Mouse (Mus musculus): ENCODE data around the gene Rab26.

The Rab26 gene

GRCm38 (mm10) chr17:24534160-24534718 lies at the start of gene Rab26:
TSS of gene Rab26 (minus strand) at chr17:24534210.
- no peak for DNase-seq (ENCODE audit: low read depth)

- no peak for DNase-seq (ENCODE audit: low read depth)
These were observed 46.3 kb upstream of the Rab26 start for GRCm38 (mm10) chr17:24580287-24580686.

GRCm38 (mm10) chr17:24579532-24579931 lies 45.5 kb upstream of the Rab26 start:
- no peak for DNase-seq (ENCODE audit: low read depth)

GRCm38 (mm10) chr17:24573811-24574210 lies 39.8 kb upstream of the Rab26 start:
- DNase-seq (ENCODE audit: low read depth), result no peak

GRCm38 (mm10) chr17:24572651-24573245 lies 38.7 kb upstream of the Rab26 start:
- DNase-seq (ENCODE audit: low read depth), result no peak

GRCm38 (mm10) chr17:24569837-24570236 lies 35.8 kb upstream of the Rab26 start:
- no peak for DNase-seq (ENCODE audit: low read depth)

- peak; percentile 36 for DNase-seq (ENCODE audit: low read depth)
These were observed 33.2 kb upstream of the Rab26 start for GRCm38 (mm10) chr17:24567034-24567779.

GRCm38 (mm10) chr17:24565792-24566191 lies 31.8 kb upstream of the Rab26 start:
- no peak for DNase-seq (ENCODE audit: low read depth)

- no peak for DNase-seq (ENCODE audit: low read depth)
These were observed 31.1 kb upstream of the Rab26 start for GRCm38 (mm10) chr17:24565092-24565491.

- no peak for DNase-seq (ENCODE audit: low read depth)
These were observed 30.4 kb upstream of the Rab26 start for GRCm38 (mm10) chr17:24564422-24564821.

GRCm38 (mm10) chr17:24563638-24564037 lies 29.6 kb upstream of the Rab26 start:
- no peak for DNase-seq (ENCODE audit: low read depth)

GRCm38 (mm10) chr17:24561592-24561991 lies 27.6 kb upstream of the Rab26 start:
- DNase-seq (ENCODE audit: low read depth), result no peak

- no peak for DNase-seq (ENCODE audit: low read depth)
These were observed 26.5 kb upstream of the Rab26 start for GRCm38 (mm10) chr17:24560301-24561028.

- no peak for DNase-seq (ENCODE audit: low read depth)
These were observed 25.1 kb upstream of the Rab26 start for GRCm38 (mm10) chr17:24559146-24559545.

- DNase-seq (ENCODE audit: low read depth), result no peak
These were observed 24.6 kb upstream of the Rab26 start for GRCm38 (mm10) chr17:24558600-24559099.

- no peak for DNase-seq (ENCODE audit: low read depth)
These were observed 23.1 kb upstream of the Rab26 start for GRCm38 (mm10) chr17:24557091-24557490.

GRCm38 (mm10) chr17:24551050-24551444 lies 17.0 kb upstream of the Rab26 start:
- DNase-seq (ENCODE audit: low read depth), result no peak

- no peak for DNase-seq (ENCODE audit: low read depth)
These were observed 16.5 kb upstream of the Rab26 start for GRCm38 (mm10) chr17:24550416-24551049.

- DNase-seq (ENCODE audit: low read depth), result peak; percentile 100
These were observed 15.8 kb upstream of the Rab26 start, which contains the start of gene Pkd1 for GRCm38 (mm10) chr17:24549618-24550415. TSS of gene Pkd1 (plus strand) at chr17:24549834.

- DNase-seq (ENCODE audit: low read depth), result no peak
These were observed 15.1 kb upstream of the Rab26 start for GRCm38 (mm10) chr17:24548921-24549617.
